Mouse (Mus musculus): Measurements from ENCODE around the gene Bbc3. TPM values are rescaled to one million over a fixed set of nuclear protein-coding genes. Genes with fewer than 3 reads are reported as not detected.

Bbc3 gene
- polyA plus RNA-seq, 1 experiment from 2014 or later, result 7.4 TPM

DNA sequence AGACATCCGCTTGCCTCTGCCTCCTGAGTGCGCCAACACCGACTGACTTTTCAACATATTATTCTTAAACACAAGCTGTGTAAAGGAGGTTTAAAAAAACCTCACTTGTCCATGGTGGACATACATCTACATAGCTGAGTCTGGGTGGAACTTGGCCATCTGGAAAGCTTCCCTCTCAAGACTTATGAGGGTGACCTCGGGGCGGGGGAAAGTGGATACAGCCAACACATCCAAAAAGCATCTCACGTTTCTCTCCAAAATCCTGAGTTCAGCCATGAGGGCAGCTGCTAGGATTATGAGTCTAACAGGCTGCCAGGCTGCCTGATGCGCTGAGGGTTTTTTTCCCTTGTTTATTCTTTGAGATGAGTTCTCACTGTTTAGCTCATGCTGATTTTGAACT, 16.5 kb downstream of the Bbc3 start:
- 82% methylated on average over 7 of the region's 7 CpGs for whole genome bisulfite sequencing
- Histone ChIP-seq H3K9ac (no peak overlapping the region), H3K9me3 (no peaks in the 10 kb centered on the region), H3K4me1 (no peaks in the 10 kb centered on the region), H3K4me2 (replicated peaks) (no peak overlapping the region), H3K36me3 (peaks cover 43% of the 10 kb centered on the region), H3K4me3 (no peak overlapping the region), H3K27ac (no peak overlapping the region), H3K27me3 (no peaks in the 10 kb centered on the region)
- no peak for ATAC-seq (ENCODE audit: insufficient number of reproducible peaks, insufficient read depth, low FRiP score, low TSS enrichment)

- ATAC-seq (ENCODE audit: insufficient number of reproducible peaks, insufficient read depth, low FRiP score, low TSS enrichment), result peak; percentile 35; the same call in 1 of the 2 replicates
- Histone ChIP-seq H3K4me2 (replicated peaks) (no peak overlapping the region), H3K27me3 (no peaks in the 10 kb centered on the region), H3K9me3 (no peaks in the 10 kb centered on the region), H3K36me3 (peaks cover 56% of the 10 kb centered on the region), H3K27ac (0 out of 2 replicates have a peak overlapping the region, but pooled peaks have one; percentile 41), H3K4me3 (no peak overlapping the region), H3K4me1 (no peaks in the 10 kb centered on the region), H3K9ac (no peak overlapping the region)
- 26% methylated on average over 8 of the region's 8 CpGs for WGBS
Measured at GRCm38 (mm10) chr7:16325920-16326606, 17.9 kb downstream of the Bbc3 start.

GRCm38 (mm10) chr7:16326607-16326971, 18.4 kb downstream of the Bbc3 start:
- H3K9ac ChIP-seq, result no peak overlapping the region
- H3K36me3 ChIP-seq, result peaks cover 59% of the 10 kb centered on the region

GRCm38 (mm10) chr7:16329146-16329545, 21.0 kb downstream of the Bbc3 start:
- no peak overlapping the region for H3K4me2 ChIP-seq (replicated peaks)
- no peak for ATAC-seq (ENCODE audit: insufficient number of reproducible peaks, insufficient read depth, low FRiP score, low TSS enrichment)
- WGBS, result 74% methylated on average over 3 of the region's 3 CpGs

More at GRCm38 (mm10) chr7:16326607-16326971, 18.4 kb downstream of the Bbc3 start:
- Histone ChIP-seq H3K27ac (0 out of 2 replicates have a peak overlapping the region, but pooled peaks have one; percentile 41), H3K9me3 (no peaks in the 10 kb centered on the region), H3K27me3 (no peaks in the 10 kb centered on the region), H3K4me2 (replicated peaks) (no peak overlapping the region), H3K4me1 (no peaks in the 10 kb centered on the region), H3K4me3 (no peak overlapping the region)
- peak; percentile 19; the same call in 1 of the 2 replicates for ATAC-seq (ENCODE audit: insufficient number of reproducible peaks, insufficient read depth, low FRiP score, low TSS enrichment)
- WGBS, result 87% methylated on average over 2 of the region's 2 CpGs

GRCm38 (mm10) chr7:16337733-16338132, 29.5 kb downstream of the Bbc3 start:
- Histone ChIP-seq H3K36me3 (peaks cover 55% of the 10 kb centered on the region), H3K9ac (no peak overlapping the region), H3K27ac (no peak overlapping the region), H3K4me1 (no peaks in the 10 kb centered on the region), H3K4me3 (no peak overlapping the region), H3K27me3 (no peaks in the 10 kb centered on the region), H3K9me3 (no peaks in the 10 kb centered on the region), H3K4me2 (replicated peaks) (no peak overlapping the region)
- ATAC-seq (ENCODE audit: insufficient number of reproducible peaks, insufficient read depth, low FRiP score, low TSS enrichment), result no peak
- WGBS, result 78% methylated on average over 2 of the region's 2 CpGs

More at GRCm38 (mm10) chr7:16329146-16329545, 21.0 kb downstream of the Bbc3 start:
- Histone ChIP-seq H3K9ac (peak overlapping the region; percentile 15; the same call in 1 of the 2 replicates), H3K9me3 (no peaks in the 10 kb centered on the region), H3K27ac (no peak overlapping the region), H3K4me3 (no peak overlapping the region), H3K4me1 (no peaks in the 10 kb centered on the region), H3K36me3 (peaks cover 70% of the 10 kb centered on the region), H3K27me3 (no peaks in the 10 kb centered on the region)

GRCm38 (mm10) chr7:16344598-16344997, 36.4 kb downstream of the Bbc3 start:
- 89% methylated on average over 3 of the region's 3 CpGs for WGBS
- Histone ChIP-seq H3K9me3 (no peaks in the 10 kb centered on the region), H3K4me3 (no peak overlapping the region), H3K27me3 (no peaks in the 10 kb centered on the region), H3K4me1 (no peaks in the 10 kb centered on the region), H3K36me3 (peaks cover 37% of the 10 kb centered on the region), H3K27ac (no peak overlapping the region), H3K4me2 (replicated peaks) (no peak overlapping the region), H3K9ac (no peak overlapping the region)
- ATAC-seq (ENCODE audit: insufficient number of reproducible peaks, insufficient read depth, low FRiP score, low TSS enrichment), result no peak

- no peak for ATAC-seq (ENCODE audit: insufficient number of reproducible peaks, insufficient read depth, low FRiP score, low TSS enrichment)
- H3K36me3 ChIP-seq, result peaks cover 40% of the 10 kb centered on the region
- H3K4me1 ChIP-seq, result no peaks in the 10 kb centered on the region
- H3K4me3 ChIP-seq, result no peak overlapping the region
- no peaks in the 10 kb centered on the region for H3K9me3 ChIP-seq
- no peak overlapping the region for H3K9ac ChIP-seq
- 84% methylated on average over 4 of the region's 4 CpGs for WGBS
- no peak overlapping the region for H3K4me2 ChIP-seq (replicated peaks)
- H3K27me3 ChIP-seq, result no peaks in the 10 kb centered on the region
- H3K27ac ChIP-seq, result no peak overlapping the region
Measured at GRCm38 (mm10) chr7:16345297-16345696, 37.1 kb downstream of the Bbc3 start.

- Histone ChIP-seq H3K9me3 (no peaks in the 10 kb centered on the region), H3K4me2 (replicated peaks) (no peak overlapping the region), H3K4me1 (no peaks in the 10 kb centered on the region), H3K27me3 (no peaks in the 10 kb centered on the region), H3K4me3 (no peak overlapping the region), H3K9ac (no peak overlapping the region), H3K27ac (no peak overlapping the region), H3K36me3 (peaks cover 55% of the 10 kb centered on the region)
- WGBS, result 91% methylated on average over 5 of the region's 5 CpGs
- no peak for ATAC-seq (ENCODE audit: insufficient number of reproducible peaks, insufficient read depth, low FRiP score, low TSS enrichment)
Measured at GRCm38 (mm10) chr7:16349999-16350398, 41.8 kb downstream of the Bbc3 start.

GRCm38 (mm10) chr7:16355854-16356594, 47.8 kb downstream of the Bbc3 start:
- Histone ChIP-seq H3K27ac (no peak overlapping the region), H3K4me3 (no peak overlapping the region), H3K4me1 (no peaks in the 10 kb centered on the region), H3K9me3 (no peaks in the 10 kb centered on the region), H3K9ac (no peak overlapping the region), H3K27me3 (no peaks in the 10 kb centered on the region), H3K4me2 (replicated peaks) (no peak overlapping the region), H3K36me3 (peaks cover 64% of the 10 kb centered on the region)
- 98% methylated on average over 3 of the region's 3 CpGs for WGBS
- ATAC-seq (ENCODE audit: insufficient number of reproducible peaks, insufficient read depth, low FRiP score, low TSS enrichment), result no peak

- Histone ChIP-seq H3K27me3 (no peaks in the 10 kb centered on the region), H3K9ac (no peak overlapping the region), H3K9me3 (no peaks in the 10 kb centered on the region), H3K27ac (no peak overlapping the region), H3K36me3 (peaks cover 59% of the 10 kb centered on the region), H3K4me2 (replicated peaks) (no peak overlapping the region), H3K4me3 (no peak overlapping the region), H3K4me1 (no peaks in the 10 kb centered on the region)
- no peak for ATAC-seq (ENCODE audit: insufficient number of reproducible peaks, insufficient read depth, low FRiP score, low TSS enrichment)
- WGBS, result 92% methylated on average over 3 of the region's 3 CpGs
Measured at GRCm38 (mm10) chr7:16357602-16358001, 49.4 kb downstream of the Bbc3 start.

- Histone ChIP-seq H3K9me3 (no peaks in the 10 kb centered on the region), H3K9ac (no peak overlapping the region), H3K4me2 (replicated peaks) (no peak overlapping the region), H3K27ac (no peak overlapping the region), H3K4me3 (no peak overlapping the region), H3K36me3 (peaks cover 69% of the 10 kb centered on the region), H3K4me1 (no peaks in the 10 kb centered on the region), H3K27me3 (no peaks in the 10 kb centered on the region)
- no peak for ATAC-seq (ENCODE audit: insufficient number of reproducible peaks, insufficient read depth, low FRiP score, low TSS enrichment)
- 90% methylated on average over 1 of the region's 1 CpGs for WGBS
Measured at GRCm38 (mm10) chr7:16364319-16364718, 56.1 kb downstream of the Bbc3 start.

DNA sequence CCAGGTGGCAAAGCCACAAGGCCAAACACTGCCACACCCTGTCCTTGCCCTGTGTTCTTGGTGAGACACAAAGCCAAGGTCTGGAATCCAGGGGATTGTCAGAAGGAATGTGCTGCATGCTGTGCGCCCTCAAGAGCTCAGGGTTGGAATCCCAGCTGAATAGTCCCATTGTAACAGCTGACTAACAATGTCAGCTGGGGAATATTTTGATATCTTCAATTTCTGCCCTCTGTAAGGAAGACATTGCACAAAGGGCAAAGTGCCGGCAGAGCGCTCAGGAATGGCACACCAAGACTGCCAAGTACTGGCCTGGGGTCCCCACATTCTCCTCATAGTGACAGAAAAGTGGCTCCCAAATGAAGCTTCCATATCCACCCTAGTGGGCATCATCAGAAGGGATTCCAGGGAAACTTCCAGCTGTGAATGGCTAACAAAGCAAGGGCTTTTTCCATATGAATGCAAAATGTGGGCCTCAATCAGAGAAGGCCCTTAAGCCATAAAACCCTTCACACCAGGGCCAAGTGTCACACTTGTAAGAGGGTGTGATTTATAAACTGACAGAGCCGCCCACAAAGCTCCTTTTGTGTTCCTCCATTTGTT, 56.8 kb downstream of the Bbc3 start:
- Histone ChIP-seq H3K27ac (no peak overlapping the region), H3K4me1 (no peaks in the 10 kb centered on the region), H3K27me3 (no peaks in the 10 kb centered on the region), H3K36me3 (peaks cover 76% of the 10 kb centered on the region), H3K4me3 (no peak overlapping the region), H3K9ac (no peak overlapping the region), H3K4me2 (replicated peaks) (no peak overlapping the region), H3K9me3 (no peaks in the 10 kb centered on the region)
- 62% methylated on average over 4 of the region's 4 CpGs for WGBS
- no peak for ATAC-seq (ENCODE audit: insufficient number of reproducible peaks, insufficient read depth, low FRiP score, low TSS enrichment)

Data from embryonic facial prominence, embryonic 12.5 days (tissue).